Mouse (Mus musculus) erythroblast, embryonic 14.5 days (primary cell): Measurements from ENCODE around the gene Slu7.

Source experiments
- GATA1 ChIP-seq: IDR thresholded peaks from 2 replicates; pipeline ENCODE4 v1.6.1; 2012; ENCODE audit warnings: low read length, inconsistent platforms, mixed read lengths
- TAL1 ChIP-seq: IDR thresholded peaks from 3 replicates; pipeline ENCODE4 v1.6.1; 2012; ENCODE audit warnings: low read length, inconsistent platforms, mixed read lengths

- TF ChIP-seq GATA1 (no peak), TAL1 (no peak)
These were observed 47.0 kb downstream of the Slu7 start for GRCm38 (mm10) chr11:43480561-43480960.
